Mouse (Mus musculus) bone marrow macrophage, adult 2 months (primary cell): Measurements from ENCODE around the gene Defb36. TPM values are rescaled to one million over a fixed set of nuclear protein-coding genes. Genes with fewer than 3 reads are reported as not detected.

ENCODE experiments used
- H3K27ac ChIP-seq: 2 replicates; pipeline ENCODE4 v1.5.1; 2012; ENCODE audit warnings: low read depth, low read length; ENCODE audit not compliant: insufficient read depth
- H3K4me1 ChIP-seq: 2 replicates; pipeline ENCODE4 v1.6.1; 2012; ENCODE audit warnings: low read length; ENCODE audit not compliant: control insufficient read depth, insufficient read depth
- H3K4me3 ChIP-seq: 2 replicates; pipeline ENCODE4 v1.5.1; 2012; ENCODE audit warnings: mild to moderate bottlenecking, low read length, moderate library complexity; ENCODE audit not compliant: insufficient read depth
- CTCF ChIP-seq: IDR thresholded peaks from 2 replicates; pipeline ENCODE4 v1.5.1; 2012; ENCODE audit warnings: low read depth, mild to moderate bottlenecking, low read length, moderate library complexity
- POLR2A ChIP-seq: IDR thresholded peaks from 2 replicates; pipeline ENCODE4 v1.6.1; 2012; ENCODE audit warnings: mild to moderate bottlenecking, low read depth, low read length, borderline replicate concordance
- polyA plus RNA-seq: library from polyadenylated mRNA; stranded (reverse); fragments of >200 nt; gene quantifications from 2 replicates; pipeline ENCODE4 v1.2.4, GENCODE M21; 2012; ENCODE audit not compliant: missing spikeins, insufficient read depth, insufficient read length

The Defb36 gene
- polyA plus RNA-seq, 1 experiment, result not detected

DNA sequence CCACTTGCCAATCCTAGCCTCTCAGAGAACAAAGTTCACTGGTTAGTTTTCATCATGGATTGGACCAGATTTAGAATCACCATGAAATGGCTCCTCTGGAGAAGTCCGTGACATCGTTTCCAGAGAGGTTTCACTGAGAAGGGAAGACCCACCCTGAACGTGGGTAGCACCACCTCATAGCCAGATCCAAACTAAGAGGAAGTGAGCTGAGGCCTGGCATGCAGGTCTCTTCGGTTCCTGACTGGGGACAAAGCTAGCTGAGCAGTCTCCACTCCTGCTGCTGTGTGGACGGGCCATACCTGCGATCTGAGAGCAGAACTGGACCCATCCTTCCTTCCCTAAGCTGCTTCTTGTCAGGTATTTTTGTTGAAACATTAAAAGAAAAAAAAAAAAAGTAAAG lies 57.0 kb downstream of the Defb36 start:
- TF ChIP-seq POLR2A (no peak), CTCF (no peak)

More for the DNA sequence above, 57.0 kb downstream of the Defb36 start:
- no peak overlapping the region for H3K4me3 ChIP-seq
- peaks cover 11% of the 10 kb centered on the region for H3K4me1 ChIP-seq
- H3K27ac ChIP-seq, result no peak overlapping the region

Other genes with a start within 250 kb of the Defb36 start
- gene Nrsn2, start 227.7 kb upstream of the Defb36 start, polyA plus RNA-seq, result not detected in 2 replicates
- 0.44 and 0.51 TPM in 2 replicates for gene Sox12, start 206.3 kb upstream of the Defb36 start, polyA plus RNA-seq
- gene Zcchc3, start 189.3 kb upstream of the Defb36 start, polyA plus RNA-seq, result 2.0 and 2.3 TPM in 2 replicates
- not detected in 2 replicates for gene 6820408C15Rik, start 188.7 kb upstream of the Defb36 start, polyA plus RNA-seq
- not detected in 2 replicates for gene Defb23, start 139.7 kb upstream of the Defb36 start, polyA plus RNA-seq
- not detected in 2 replicates for gene Defb20, start 127.3 kb upstream of the Defb36 start, polyA plus RNA-seq
- not detected in 2 replicates for gene Defb22, start 114.2 kb upstream of the Defb36 start, polyA plus RNA-seq
- not detected in 2 replicates for gene Defb26, start 92.6 kb upstream of the Defb36 start, polyA plus RNA-seq
- gene Defb28, start 86.1 kb upstream of the Defb36 start, polyA plus RNA-seq, result not detected in 2 replicates
- not detected in 2 replicates for gene Defb29, start 64.2 kb upstream of the Defb36 start, polyA plus RNA-seq
- gene Gm17416, start 35.0 kb upstream of the Defb36 start, polyA plus RNA-seq, result not detected in 2 replicates
- gene Defb21, start 31.6 kb upstream of the Defb36 start, polyA plus RNA-seq, result not detected in 2 replicates
- gene Defb19, start 24.0 kb upstream of the Defb36 start, polyA plus RNA-seq, result not detected in 2 replicates
- not detected in 2 replicates for gene Defb45, start 4.9 kb upstream of the Defb36 start, polyA plus RNA-seq
- not detected in 2 replicates for gene Defb25, start 18.7 kb downstream of the Defb36 start, polyA plus RNA-seq
- gene Rem1, start 22.6 kb downstream of the Defb36 start, polyA plus RNA-seq, result not detected in 2 replicates
- 93.6 and 95.2 TPM in 2 replicates for gene H13, start 65.1 kb downstream of the Defb36 start, polyA plus RNA-seq
- gene Mcts2, start 82.7 kb downstream of the Defb36 start, polyA plus RNA-seq, result 0.82 and 2.4 TPM in 2 replicates
- gene Id1, start 131.9 kb downstream of the Defb36 start, polyA plus RNA-seq, result not detected in 2 replicates
- not detected in 2 replicates for gene Cox4i2, start 149.8 kb downstream of the Defb36 start, polyA plus RNA-seq
- gene Bcl2l1, start 227.4 kb downstream of the Defb36 start, polyA plus RNA-seq, result 29.0 and 30.8 TPM in 2 replicates
- 35.1 and 38.3 TPM in 2 replicates for gene Tpx2, start 243.6 kb downstream of the Defb36 start, polyA plus RNA-seq